Mouse (Mus musculus) cortical plate, adult 2 months (tissue): Measurements from ENCODE around the gene Sdhd.

Experiments used
- CTCF ChIP-seq: fragments of 200-500 bp; IDR thresholded peaks from 2 replicates; pipeline ENCODE4 v1.5.1; 2011; ENCODE audit warnings: mild to moderate bottlenecking, control low read depth, low read length; ENCODE audit not compliant: insufficient read depth; ENCODE audit errors: extremely low read depth
- POLR2A ChIP-seq: fragments of 200-500 bp; IDR thresholded peaks from 2 replicates; pipeline ENCODE4 v1.6.1; 2011; ENCODE audit warnings: mild to moderate bottlenecking, low read length, control low read depth; ENCODE audit not compliant: insufficient read depth; ENCODE audit errors: extremely low read depth

DNA sequence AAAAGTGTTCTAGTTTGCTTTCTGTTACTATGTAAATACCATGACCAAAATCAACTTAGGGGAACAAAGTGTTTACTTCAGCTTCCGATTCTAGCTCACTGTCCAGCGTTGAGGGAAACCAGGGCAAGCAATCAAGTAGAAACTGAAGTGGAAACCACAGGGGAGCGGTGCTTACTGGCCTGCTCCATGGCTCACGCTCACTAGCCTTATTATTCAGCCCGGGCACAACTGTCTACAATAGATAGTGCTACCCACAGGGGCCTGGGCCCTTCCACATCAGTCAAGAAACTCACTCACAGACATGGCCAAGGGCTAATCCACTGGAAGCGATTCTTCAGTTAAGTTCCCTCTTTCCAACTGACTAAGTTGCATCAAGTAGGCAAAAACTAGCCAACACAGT is 2.1 kb downstream of the Sdhd start:
- TF ChIP-seq POLR2A (no peak), CTCF (no peak)
